Mouse (Mus musculus): Measurements from ENCODE around the gene Cbx4. TPM values are rescaled to one million over a fixed set of nuclear protein-coding genes. Genes with fewer than 3 reads are reported as not detected.

The Cbx4 gene
- polyA plus RNA-seq, 1 experiment from 2014 or later = 4.8 TPM

GRCm38 (mm10) chr11:119036934-119037779 is 48.9 kb downstream of the Cbx4 start:
- peak; percentile 59 for DNase-seq (ENCODE audit: low spot score)
- Histone ChIP-seq H3K27me3 (ENCODE audit: control insufficient read depth, insufficient read depth, low read length) (peaks cover 32% of the 10 kb centered on the region), H3K4me3 (ENCODE audit: low read depth, low read length) (peak overlapping the region; percentile 44), H3K9ac (replicated peaks; ENCODE audit: low read length) (peak overlapping the region; percentile 52), H3K27ac (replicated peaks; ENCODE audit: low read depth, low read length) (no peak overlapping the region), H3K4me1 (ENCODE audit: control insufficient read depth, insufficient read depth, low read length) (peaks cover 11% of the 10 kb centered on the region), H3K9me3 (replicated peaks; ENCODE audit: control insufficient read depth, low read length) (no peaks in the 10 kb centered on the region), H3K36me3 (replicated peaks; ENCODE audit: control insufficient read depth, insufficient read depth, low read depth, low read length) (no peaks in the 10 kb centered on the region; the same call in 1 of the 2 replicates), H3K4me2 (ENCODE audit: low read depth, low read length) (peak overlapping the region; percentile 80)
- WGBS = under 1% methylated on average over 57 of the region's 57 CpGs
- ATAC-seq (replicated peaks; ENCODE audit: insufficient number of reproducible peaks, low FRiP score, low TSS enrichment, low read depth) = no peak

GRCm38 (mm10) chr11:119036447-119036846 is 49.6 kb downstream of the Cbx4 start:
- Histone ChIP-seq H3K4me3 (ENCODE audit: low read depth, low read length) (no peak overlapping the region), H3K9ac (replicated peaks; ENCODE audit: low read length) (no peak overlapping the region), H3K4me2 (ENCODE audit: low read depth, low read length) (no peak overlapping the region), H3K9me3 (replicated peaks; ENCODE audit: control insufficient read depth, low read length) (no peaks in the 10 kb centered on the region), H3K36me3 (replicated peaks; ENCODE audit: control insufficient read depth, insufficient read depth, low read depth, low read length) (no peaks in the 10 kb centered on the region; the same call in 1 of the 2 replicates), H3K4me1 (ENCODE audit: control insufficient read depth, insufficient read depth, low read length) (peaks cover 6% of the 10 kb centered on the region; the same call in 1 of the 2 replicates), H3K27ac (replicated peaks; ENCODE audit: low read depth, low read length) (no peak overlapping the region), H3K27me3 (ENCODE audit: control insufficient read depth, insufficient read depth, low read length) (peaks cover 27% of the 10 kb centered on the region)
- WGBS = 1% methylated on average over 15 of the region's 15 CpGs
- ATAC-seq (replicated peaks; ENCODE audit: insufficient number of reproducible peaks, low FRiP score, low TSS enrichment, low read depth) (no peak), DNase-seq (ENCODE audit: low spot score) (no peak)

- WGBS = 1% methylated on average over 21 of the region's 21 CpGs
- Histone ChIP-seq H3K4me1 (ENCODE audit: control insufficient read depth, insufficient read depth, low read length) (peaks cover 6% of the 10 kb centered on the region; the same call in 1 of the 2 replicates), H3K27ac (replicated peaks; ENCODE audit: low read depth, low read length) (no peak overlapping the region), H3K4me2 (ENCODE audit: low read depth, low read length) (no peak overlapping the region), H3K4me3 (ENCODE audit: low read depth, low read length) (0 out of 2 replicates have a peak overlapping the region, but pooled peaks have one; percentile 1), H3K9ac (replicated peaks; ENCODE audit: low read length) (peak overlapping the region; percentile 9; the same call in 1 of the 2 replicates), H3K27me3 (ENCODE audit: control insufficient read depth, insufficient read depth, low read length) (peaks cover 27% of the 10 kb centered on the region), H3K36me3 (replicated peaks; ENCODE audit: control insufficient read depth, insufficient read depth, low read depth, low read length) (peaks cover 2% of the 10 kb centered on the region; the same call in 1 of the 2 replicates), H3K9me3 (replicated peaks; ENCODE audit: control insufficient read depth, low read length) (no peaks in the 10 kb centered on the region)
- ATAC-seq (replicated peaks; ENCODE audit: insufficient number of reproducible peaks, low FRiP score, low TSS enrichment, low read depth) = no peak
- peak; percentile 38 for DNase-seq (ENCODE audit: low spot score)
Observed at GRCm38 (mm10) chr11:119035686-119036165, 50.3 kb downstream of the Cbx4 start.

- no peak overlapping the region for H3K27ac ChIP-seq (replicated peaks; ENCODE audit: low read depth, low read length)
- peaks cover 27% of the 10 kb centered on the region for H3K27me3 ChIP-seq (ENCODE audit: control insufficient read depth, insufficient read depth, low read length)
- H3K9me3 ChIP-seq (replicated peaks; ENCODE audit: control insufficient read depth, low read length) = no peaks in the 10 kb centered on the region
- H3K4me1 ChIP-seq (ENCODE audit: control insufficient read depth, insufficient read depth, low read length) = peaks cover 6% of the 10 kb centered on the region; the same call in 1 of the 2 replicates
- H3K4me2 ChIP-seq (ENCODE audit: low read depth, low read length) = no peak overlapping the region
- peaks cover 5% of the 10 kb centered on the region; the same call in 1 of the 2 replicates for H3K36me3 ChIP-seq (replicated peaks; ENCODE audit: control insufficient read depth, insufficient read depth, low read depth, low read length)
- ATAC-seq (replicated peaks; ENCODE audit: insufficient number of reproducible peaks, low FRiP score, low TSS enrichment, low read depth) (no peak), DNase-seq (ENCODE audit: low spot score) (no peak)
- WGBS = 1% methylated on average over 21 of the region's 21 CpGs
- 0 out of 2 replicates have a peak overlapping the region, but pooled peaks have one; percentile 1 for H3K4me3 ChIP-seq (ENCODE audit: low read depth, low read length)
- peak overlapping the region; percentile 9 for H3K9ac ChIP-seq (replicated peaks; ENCODE audit: low read length)
Observed at GRCm38 (mm10) chr11:119035094-119035685, 50.8 kb downstream of the Cbx4 start.

GRCm38 (mm10) chr11:119034635-119035034 is 51.4 kb downstream of the Cbx4 start:
- Histone ChIP-seq H3K9me3 (replicated peaks; ENCODE audit: control insufficient read depth, low read length) (no peaks in the 10 kb centered on the region), H3K4me2 (ENCODE audit: low read depth, low read length) (peak overlapping the region; percentile 41), H3K27me3 (ENCODE audit: control insufficient read depth, insufficient read depth, low read length) (peaks cover 27% of the 10 kb centered on the region), H3K36me3 (replicated peaks; ENCODE audit: control insufficient read depth, insufficient read depth, low read depth, low read length) (peaks cover 7% of the 10 kb centered on the region; the same call in 1 of the 2 replicates), H3K9ac (replicated peaks; ENCODE audit: low read length) (peak overlapping the region; percentile 25; the same call in 1 of the 2 replicates), H3K4me3 (ENCODE audit: low read depth, low read length) (peak overlapping the region; percentile 13; the same call in 1 of the 2 replicates), H3K27ac (replicated peaks; ENCODE audit: low read depth, low read length) (no peak overlapping the region), H3K4me1 (ENCODE audit: control insufficient read depth, insufficient read depth, low read length) (peaks cover 5% of the 10 kb centered on the region; the same call in 1 of the 2 replicates)
- no peak for DNase-seq (ENCODE audit: low spot score)
- ATAC-seq (replicated peaks; ENCODE audit: insufficient number of reproducible peaks, low FRiP score, low TSS enrichment, low read depth) = no peak
- 1% methylated on average over 19 of the region's 19 CpGs for WGBS

DNA sequence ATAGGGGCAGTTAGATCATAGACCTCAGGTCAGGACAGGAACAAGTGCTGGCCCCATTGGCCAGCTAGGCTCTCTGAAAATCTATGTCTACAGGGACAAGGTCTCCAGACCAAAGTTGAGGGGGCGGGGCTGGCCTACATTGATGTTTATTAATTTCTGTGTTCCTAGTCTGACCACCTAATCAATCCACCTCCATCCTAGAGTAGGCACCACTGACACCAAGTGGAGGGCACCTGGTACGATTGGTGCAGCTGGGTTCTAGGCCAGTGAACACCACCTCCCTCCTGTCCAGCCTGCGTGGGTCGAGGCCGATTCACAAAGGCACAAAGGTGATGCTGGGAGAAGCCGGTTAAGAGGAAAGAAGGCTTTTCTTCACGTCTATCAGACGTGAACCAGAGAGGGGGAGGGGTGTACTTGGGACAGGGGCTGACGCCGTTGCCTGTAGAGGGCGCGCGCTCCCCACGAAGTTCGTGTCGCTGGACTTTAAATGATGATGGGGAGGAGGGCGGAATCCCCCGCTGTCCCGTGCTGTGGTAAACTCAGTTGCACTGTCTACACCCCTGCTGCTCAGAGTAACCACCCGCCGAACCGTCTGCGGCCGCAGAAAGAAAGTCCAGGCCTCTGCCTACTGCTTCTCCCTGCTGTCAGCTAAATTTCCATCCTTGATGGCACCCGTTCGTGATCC is 52.0 kb downstream of the Cbx4 start:
- Histone ChIP-seq H3K4me2 (ENCODE audit: low read depth, low read length) (peak overlapping the region; percentile 41), H3K27ac (replicated peaks; ENCODE audit: low read depth, low read length) (no peak overlapping the region), H3K27me3 (ENCODE audit: control insufficient read depth, insufficient read depth, low read length) (peaks cover 25% of the 10 kb centered on the region), H3K4me1 (ENCODE audit: control insufficient read depth, insufficient read depth, low read length) (peaks cover 3% of the 10 kb centered on the region; the same call in 1 of the 2 replicates), H3K9ac (replicated peaks; ENCODE audit: low read length) (peak overlapping the region; percentile 25; the same call in 1 of the 2 replicates), H3K4me3 (ENCODE audit: low read depth, low read length) (peak overlapping the region; percentile 13; the same call in 1 of the 2 replicates), H3K9me3 (replicated peaks; ENCODE audit: control insufficient read depth, low read length) (no peaks in the 10 kb centered on the region), H3K36me3 (replicated peaks; ENCODE audit: control insufficient read depth, insufficient read depth, low read depth, low read length) (peaks cover 11% of the 10 kb centered on the region; the same call in 1 of the 2 replicates)
- DNase-seq (ENCODE audit: low spot score) (peak; percentile 91), ATAC-seq (replicated peaks; ENCODE audit: insufficient number of reproducible peaks, low FRiP score, low TSS enrichment, low read depth) (0 out of 2 replicates have a peak, but pooled peaks have one; percentile 27)
- under 1% methylated on average over 26 of the region's 26 CpGs for WGBS

Data from embryonic facial prominence, embryonic 11.5 days (tissue).